Mouse (Mus musculus) right cerebral cortex, postnatal 36 days (tissue): ENCODE data around the gene Zfp143.

ENCODE experiments used
- DNase-seq, 2 experiments: peaks; one replicate each; pipeline ENCODE4 v3.0.0; 2022; ENCODE audit warnings: low spot score in 2 of 2, mixed read lengths in 1 of 2

The Zfp143 gene

GRCm38 (mm10) chr7:110133988-110134387, 73.0 kb downstream of the Zfp143 start:
- DNase-seq: no peak

GRCm38 (mm10) chr7:110138538-110138937, 77.5 kb downstream of the Zfp143 start:
- no peak for DNase-seq

- DNase-seq: no peak
These were observed 82.8 kb downstream of the Zfp143 start for GRCm38 (mm10) chr7:110143863-110144262.
